Mouse (Mus musculus) midbrain, embryonic 16.5 days (tissue): ENCODE results near the gene Slc8b1. TPM values are rescaled to one million over a fixed set of nuclear protein-coding genes. Genes with fewer than 3 reads are reported as not detected.

Experiments used
- ATAC-seq: fragments of 200-750 bp; cut with Nextera tagmentation; 2 replicates; pipeline ENCODE4 v1.8.0; 2017; ENCODE audit warnings: moderate TSS enrichment
- H3K27ac ChIP-seq: fragments of 300-500 bp; sonication (generic); 2 replicates; pipeline ENCODE4 v1.5.1; 2014; ENCODE audit warnings: mild to moderate bottlenecking, low read length, mixed read lengths
- H3K27me3 ChIP-seq: fragments of 300-500 bp; sonication (generic); 2 replicates; pipeline ENCODE4 v1.6.1; 2014; ENCODE audit warnings: low read depth, low read length, mixed read lengths; ENCODE audit not compliant: control insufficient read depth, insufficient read depth
- H3K36me3 ChIP-seq: fragments of 300-500 bp; sonication (generic); 2 replicates; pipeline ENCODE4 v1.6.1; 2014; ENCODE audit warnings: mild to moderate bottlenecking, low read length, moderate library complexity, mixed read lengths; ENCODE audit not compliant: control insufficient read depth, insufficient read depth
- H3K4me1 ChIP-seq: fragments of 300-500 bp; sonication (generic); 2 replicates; pipeline ENCODE4 v1.6.1; 2014; ENCODE audit warnings: mild to moderate bottlenecking, low read length, mixed read lengths; ENCODE audit not compliant: control insufficient read depth, insufficient read depth
- H3K4me2 ChIP-seq: fragments of 300-500 bp; sonication (generic); 2 replicates; pipeline ENCODE4 v1.6.1; 2014; ENCODE audit warnings: mild to moderate bottlenecking, low read length, mixed read lengths
- H3K4me3 ChIP-seq: fragments of 300-500 bp; sonication (generic); 2 replicates; pipeline ENCODE4 v1.5.1; 2014; ENCODE audit warnings: low read depth, mild to moderate bottlenecking, low read length, moderate library complexity, mixed read lengths
- H3K9ac ChIP-seq: fragments of 300-500 bp; sonication (generic); 2 replicates; pipeline ENCODE4 v1.6.1; 2014; ENCODE audit warnings: low read depth, low read length, mixed read lengths
- H3K9me3 ChIP-seq: fragments of 300-500 bp; sonication (generic); replicated peaks from 2 replicates; pipeline ENCODE4 v1.6.1; 2014; ENCODE audit warnings: mild to moderate bottlenecking, low read length, mixed read lengths; ENCODE audit not compliant: control insufficient read depth, poor library complexity, severe bottlenecking
- WGBS: fragments of 180-500 bp; shearing (Covaris S2); extraction: QIAGEN DNeasy Blood & Tissue Kit; methylation state at CpG from one replicate; pipeline ENCODE4 v1.1.7; 2014; 5-methylcytosine and 5-hydroxymethylcytosine counted together
- polyA plus RNA-seq: library from polyadenylated mRNA; unstranded; fragments of >200 nt; fragmentation: Nextera tagmentation; extraction: Ambion mirVana; gene quantifications from 2 replicates; pipeline ENCODE4 v1.2.1, GENCODE M21; 2015

Gene Slc8b1
- 2.0 and 2.3 TPM in 2 replicates for polyA plus RNA-seq

DNA sequence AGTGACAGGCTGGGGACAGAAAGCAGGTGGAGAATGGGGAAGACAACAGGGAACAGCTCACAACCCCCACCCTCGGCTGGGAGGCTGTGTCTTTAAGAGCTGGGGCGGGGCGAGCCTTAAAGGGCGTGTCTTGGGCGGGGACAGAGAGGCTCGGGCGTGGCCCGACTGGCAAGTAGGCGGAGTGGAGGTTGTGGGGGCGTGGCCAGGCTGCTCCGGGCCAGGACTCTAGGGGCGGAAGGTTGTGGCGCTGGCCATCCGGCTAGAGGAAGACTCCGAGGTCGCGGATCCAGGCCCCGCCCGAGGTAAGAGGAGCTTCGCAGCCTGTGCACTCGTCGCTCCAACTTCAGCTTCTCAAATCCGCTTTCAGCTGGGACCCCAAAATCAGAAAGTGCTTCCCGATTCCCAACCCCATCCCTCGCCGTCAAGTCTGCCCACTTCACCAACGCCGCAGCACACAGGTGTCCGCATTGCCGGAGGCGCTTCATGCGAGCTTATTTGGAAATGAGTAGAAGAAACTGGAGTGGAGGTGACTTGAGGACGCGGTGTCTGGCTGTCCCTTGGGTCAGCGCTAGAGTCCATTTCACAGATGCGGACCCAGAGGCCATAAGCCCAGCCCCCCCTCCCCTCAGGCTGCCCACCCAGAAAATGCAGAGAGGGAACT lies at the start of gene Slc8b1:
Gene Slc8b1, plus strand, starts transcription at position 187 of the 661 bp plus-strand sequence.
- Histone ChIP-seq H3K4me3 (peak within 1 kb of the TSS; percentile 36), H3K9me3 (peaks cover 2% of the 10 kb centered on the region), H3K36me3 (no peaks in the 10 kb centered on the region), H3K27ac (no peak within 1 kb of the TSS), H3K4me2 (peak within 1 kb of the TSS; percentile 69), H3K9ac (peak within 1 kb of the TSS; percentile 45; the same call in 1 of the 2 replicates), H3K4me1 (peaks cover 5% of the 10 kb centered on the region), H3K27me3 (0 out of 2 replicates have a peak, but pooled peaks cover 3% of the 10 kb centered on the region)
- ATAC-seq: peak; percentile 62
- WGBS: 2% methylated on average over 36 of the region's 36 CpGs

- no peak overlapping the region for H3K27ac ChIP-seq
- H3K36me3 ChIP-seq: no peaks in the 10 kb centered on the region
- H3K4me2 ChIP-seq: no peak overlapping the region
- H3K9ac ChIP-seq: no peak overlapping the region
- H3K4me3 ChIP-seq: no peak overlapping the region
- no peaks in the 10 kb centered on the region for H3K9me3 ChIP-seq
- ATAC-seq: no peak
- no peaks in the 10 kb centered on the region for H3K4me1 ChIP-seq
- H3K27me3 ChIP-seq: 0 out of 2 replicates have a peak, but pooled peaks cover 4% of the 10 kb centered on the region
- 69% methylated on average over 15 of the region's 15 CpGs for WGBS
Measured at GRCm38 (mm10) chr5:120461902-120462301, 49.1 kb upstream of the Slc8b1 start.

DNA sequence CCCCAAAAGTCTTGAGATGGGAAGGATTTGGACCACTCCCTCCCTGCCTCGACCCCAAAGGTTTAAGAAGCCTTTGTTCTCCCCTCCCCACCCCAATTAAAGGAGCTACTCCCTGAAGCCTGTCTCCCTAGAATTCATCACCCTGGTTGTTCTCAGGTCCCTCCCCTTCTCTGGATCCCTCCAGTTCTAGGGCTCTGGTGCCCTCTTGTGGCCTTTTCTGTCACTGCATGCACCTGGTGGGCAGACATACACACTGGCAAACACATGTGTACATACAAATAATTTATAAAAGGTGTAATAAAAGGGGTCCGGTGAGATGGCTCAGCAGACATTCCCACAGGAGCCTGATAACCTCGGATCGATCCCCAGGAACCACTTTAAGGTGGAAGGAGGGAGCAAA lies 46.6 kb upstream of the Slc8b1 start:
- H3K36me3 ChIP-seq: no peaks in the 10 kb centered on the region
- no peak for ATAC-seq
- no peaks in the 10 kb centered on the region for H3K4me1 ChIP-seq
- H3K4me3 ChIP-seq: no peak overlapping the region
- no peak overlapping the region for H3K4me2 ChIP-seq
- no peak overlapping the region for H3K9ac ChIP-seq
- H3K27me3 ChIP-seq: 0 out of 2 replicates have a peak, but pooled peaks cover 8% of the 10 kb centered on the region
- H3K27ac ChIP-seq: no peak overlapping the region
- no peaks in the 10 kb centered on the region for H3K9me3 ChIP-seq
- WGBS: 80% methylated on average over 4 of the region's 4 CpGs

DNA sequence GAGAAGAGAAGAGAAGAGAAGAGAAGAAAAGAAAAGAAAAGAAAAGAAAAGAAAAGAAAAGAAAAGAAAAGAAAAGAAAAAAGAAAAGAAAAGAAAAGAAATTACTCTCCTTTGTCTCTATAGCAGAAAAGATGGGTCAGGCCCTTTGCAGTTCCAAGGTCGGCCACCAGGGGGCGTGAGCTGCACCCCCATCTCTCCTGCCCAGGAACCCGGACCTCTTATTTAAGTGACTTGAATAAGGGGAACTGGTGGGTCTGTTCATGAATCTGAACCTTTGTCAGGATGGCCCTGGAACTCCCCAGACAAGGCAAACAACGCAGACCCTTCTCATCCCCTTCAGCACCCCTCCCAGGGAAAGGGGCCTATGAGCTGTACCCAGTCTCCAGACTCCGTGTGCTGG lies 45.9 kb upstream of the Slc8b1 start:
- H3K27ac ChIP-seq: no peak overlapping the region
- no peak overlapping the region for H3K9ac ChIP-seq
- WGBS: 41% methylated on average over 5 of the region's 5 CpGs
- H3K4me1 ChIP-seq: no peaks in the 10 kb centered on the region
- H3K4me2 ChIP-seq: no peak overlapping the region
- H3K4me3 ChIP-seq: no peak overlapping the region
- H3K27me3 ChIP-seq: 0 out of 2 replicates have a peak, but pooled peaks cover 8% of the 10 kb centered on the region
- H3K9me3 ChIP-seq: no peaks in the 10 kb centered on the region
- H3K36me3 ChIP-seq: no peaks in the 10 kb centered on the region
- ATAC-seq: no peak

DNA sequence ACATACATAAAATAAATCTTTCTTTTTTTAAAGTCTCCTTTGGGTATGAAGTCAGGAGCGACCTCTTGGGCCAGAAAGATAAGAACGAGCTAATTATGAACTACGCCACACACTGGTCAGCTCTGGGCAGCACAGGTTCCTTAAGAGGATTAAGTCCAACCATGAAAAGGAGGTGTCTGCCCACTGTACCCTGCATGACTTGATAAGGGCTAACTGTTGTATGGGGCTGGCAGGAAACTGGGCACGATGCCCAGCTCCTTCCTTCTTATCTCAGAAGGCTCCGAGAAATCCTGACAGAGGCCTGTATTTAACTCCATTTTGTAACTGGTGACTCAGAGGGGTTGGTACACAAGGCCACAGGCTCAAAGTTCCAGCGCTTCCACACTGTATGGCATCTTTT lies 45.1 kb upstream of the Slc8b1 start:
- no peak overlapping the region for H3K4me2 ChIP-seq
- 59% methylated on average over 6 of the region's 6 CpGs for WGBS

DNA sequence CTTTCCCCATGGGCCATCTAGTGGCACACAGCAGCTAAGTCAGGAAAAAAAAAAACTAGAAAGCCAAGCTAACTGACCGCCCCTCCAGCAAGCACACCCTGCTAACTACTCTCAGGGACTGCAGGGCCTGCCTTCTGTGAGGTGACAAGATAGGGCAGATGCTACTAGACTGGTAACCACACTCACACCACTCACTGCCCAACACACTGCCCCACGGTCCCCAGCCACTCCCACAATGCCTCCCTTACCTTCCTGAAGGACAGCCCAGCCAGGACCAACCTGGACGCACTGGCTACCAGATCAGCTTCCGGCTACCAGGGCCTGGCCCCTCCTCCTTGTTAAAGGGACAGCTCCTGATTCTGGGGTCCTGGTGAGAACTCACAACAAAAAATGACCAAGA lies 43.9 kb upstream of the Slc8b1 start:
- 0 out of 2 replicates have a peak, but pooled peaks cover 8% of the 10 kb centered on the region for H3K27me3 ChIP-seq
- WGBS: 3% methylated on average over 4 of the region's 4 CpGs
- no peaks in the 10 kb centered on the region for H3K9me3 ChIP-seq
- no peaks in the 10 kb centered on the region for H3K36me3 ChIP-seq
- peak overlapping the region; percentile 26 for H3K4me3 ChIP-seq
- no peak overlapping the region for H3K27ac ChIP-seq
- H3K4me1 ChIP-seq: no peaks in the 10 kb centered on the region
- peak overlapping the region; percentile 38 for H3K4me2 ChIP-seq
- H3K9ac ChIP-seq: peak overlapping the region; percentile 21; the same call in 1 of the 2 replicates
- ATAC-seq: no peak

More for the DNA sequence above, 45.1 kb upstream of the Slc8b1 start:
- Histone ChIP-seq H3K36me3 (no peaks in the 10 kb centered on the region), H3K9ac (no peak overlapping the region), H3K9me3 (no peaks in the 10 kb centered on the region), H3K27ac (no peak overlapping the region), H3K27me3 (0 out of 2 replicates have a peak, but pooled peaks cover 8% of the 10 kb centered on the region), H3K4me1 (no peaks in the 10 kb centered on the region), H3K4me3 (no peak overlapping the region)
- no peak for ATAC-seq

- Histone ChIP-seq H3K4me1 (no peaks in the 10 kb centered on the region), H3K27ac (no peak overlapping the region), H3K9me3 (no peaks in the 10 kb centered on the region), H3K36me3 (no peaks in the 10 kb centered on the region), H3K27me3 (0 out of 2 replicates have a peak, but pooled peaks cover 4% of the 10 kb centered on the region), H3K4me3 (no peak overlapping the region), H3K4me2 (no peak overlapping the region), H3K9ac (no peak overlapping the region)
- 88% methylated on average over 5 of the region's 5 CpGs for WGBS
- ATAC-seq: no peak
Measured at GRCm38 (mm10) chr5:120468336-120468735, 42.6 kb upstream of the Slc8b1 start.

- 88% methylated on average over 6 of the region's 6 CpGs for WGBS
- H3K36me3 ChIP-seq: no peaks in the 10 kb centered on the region
- no peak overlapping the region for H3K4me3 ChIP-seq
- 0 out of 2 replicates have a peak, but pooled peaks cover 4% of the 10 kb centered on the region for H3K27me3 ChIP-seq
- no peak overlapping the region for H3K27ac ChIP-seq
- H3K4me2 ChIP-seq: no peak overlapping the region
- ATAC-seq: no peak
- no peaks in the 10 kb centered on the region for H3K9me3 ChIP-seq
- H3K9ac ChIP-seq: no peak overlapping the region
- no peaks in the 10 kb centered on the region for H3K4me1 ChIP-seq
Measured at GRCm38 (mm10) chr5:120468830-120469229, 42.1 kb upstream of the Slc8b1 start.

DNA sequence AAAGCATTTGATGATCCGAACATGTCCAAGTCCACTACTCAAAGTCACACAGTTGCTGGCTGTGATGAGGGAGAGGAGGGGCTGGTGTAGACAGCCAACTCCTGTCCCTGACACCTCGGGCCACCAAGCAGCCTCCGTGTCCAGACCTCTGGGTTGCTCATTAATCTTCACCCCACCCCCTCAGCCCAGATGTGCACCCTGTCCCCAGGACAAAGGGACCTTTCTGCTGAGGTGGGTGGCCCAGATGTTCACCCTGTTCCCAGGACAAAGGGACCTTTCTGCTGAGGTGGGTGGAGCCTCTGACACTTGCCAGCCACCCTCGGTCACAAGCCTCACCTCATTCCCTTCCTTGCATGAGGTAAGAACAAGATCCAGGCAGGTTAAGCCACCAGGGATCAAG lies 39.4 kb upstream of the Slc8b1 start:
- ATAC-seq: no peak
- no peaks in the 10 kb centered on the region for H3K9me3 ChIP-seq
- 65% methylated on average over 4 of the region's 4 CpGs for WGBS

More for the DNA sequence above, 39.4 kb upstream of the Slc8b1 start:
- no peak overlapping the region for H3K4me3 ChIP-seq
- no peak overlapping the region for H3K27ac ChIP-seq
- H3K36me3 ChIP-seq: no peaks in the 10 kb centered on the region
- H3K4me1 ChIP-seq: no peaks in the 10 kb centered on the region
- no peak overlapping the region for H3K4me2 ChIP-seq
- H3K9ac ChIP-seq: no peak overlapping the region
- H3K27me3 ChIP-seq: 0 out of 2 replicates have a peak, but pooled peaks cover 4% of the 10 kb centered on the region
